Mouse (Mus musculus) central nervous system, embryonic 14 days (tissue): Measurements from ENCODE around the gene Rundc1. TPM values are rescaled to one million over a fixed set of nuclear protein-coding genes. Genes with fewer than 3 reads are reported as not detected.

ENCODE experiments used
- polyA plus RNA-seq: library from polyadenylated mRNA; depleted of rRNA; stranded (reverse); fragments of >200 nt; gene quantifications from 2 replicates; pipeline ENCODE4 v1.2.3, GENCODE M21; 2012; rRNA removed

Rundc1 gene
- polyA plus RNA-seq = 27.5 and 28.6 TPM in 2 replicates

DNA sequence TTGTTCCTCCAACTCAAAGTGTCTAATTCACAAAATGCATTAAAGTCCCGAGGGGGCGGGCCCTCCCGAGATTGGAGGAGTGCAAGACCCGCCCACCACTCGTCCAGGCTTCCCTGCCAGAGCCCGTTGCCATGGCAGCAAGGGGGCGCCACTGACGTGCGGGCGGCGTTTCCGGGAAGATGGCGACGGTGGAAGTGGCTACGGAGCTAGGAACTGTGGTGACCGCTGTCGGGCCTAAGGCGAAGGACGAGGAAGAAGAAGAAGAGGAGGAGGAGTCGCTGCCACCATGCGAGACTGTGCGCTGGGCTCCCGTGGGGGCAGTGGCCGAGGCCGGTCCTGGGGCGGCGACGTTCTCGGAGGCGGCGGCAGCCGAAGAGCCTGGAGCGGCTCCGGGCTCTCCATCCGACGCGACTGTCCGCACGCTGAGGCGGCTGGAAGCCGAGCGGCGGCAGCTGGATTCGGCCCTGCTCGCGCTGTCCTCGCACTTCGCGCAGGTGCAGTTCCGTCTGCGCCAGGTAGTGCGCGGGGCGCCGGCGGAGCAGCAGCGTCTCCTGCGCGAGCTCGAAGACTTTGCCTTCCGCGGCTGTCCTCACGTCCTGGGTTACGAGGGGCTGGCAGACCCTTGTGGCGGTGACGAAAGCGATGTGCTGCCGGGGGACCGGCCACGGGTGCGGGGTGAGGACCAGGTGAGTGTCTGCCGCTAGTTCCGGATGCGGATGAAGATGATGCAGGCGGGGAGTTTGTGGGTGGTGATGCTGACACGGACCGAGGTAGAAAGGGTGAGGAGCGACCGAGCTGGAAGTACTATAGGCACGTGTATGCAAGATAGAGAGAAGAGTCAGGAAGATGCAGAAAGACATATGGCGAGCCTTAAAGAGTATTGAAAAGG is at the start of gene Rundc1, which contains the start of gene Ptges3l:
Gene Rundc1, plus strand, starts transcription at position 161 of the 889 bp plus-strand sequence.
Gene Ptges3l, minus strand, starts transcription at position 409 of the 889 bp plus-strand sequence.

DNA sequence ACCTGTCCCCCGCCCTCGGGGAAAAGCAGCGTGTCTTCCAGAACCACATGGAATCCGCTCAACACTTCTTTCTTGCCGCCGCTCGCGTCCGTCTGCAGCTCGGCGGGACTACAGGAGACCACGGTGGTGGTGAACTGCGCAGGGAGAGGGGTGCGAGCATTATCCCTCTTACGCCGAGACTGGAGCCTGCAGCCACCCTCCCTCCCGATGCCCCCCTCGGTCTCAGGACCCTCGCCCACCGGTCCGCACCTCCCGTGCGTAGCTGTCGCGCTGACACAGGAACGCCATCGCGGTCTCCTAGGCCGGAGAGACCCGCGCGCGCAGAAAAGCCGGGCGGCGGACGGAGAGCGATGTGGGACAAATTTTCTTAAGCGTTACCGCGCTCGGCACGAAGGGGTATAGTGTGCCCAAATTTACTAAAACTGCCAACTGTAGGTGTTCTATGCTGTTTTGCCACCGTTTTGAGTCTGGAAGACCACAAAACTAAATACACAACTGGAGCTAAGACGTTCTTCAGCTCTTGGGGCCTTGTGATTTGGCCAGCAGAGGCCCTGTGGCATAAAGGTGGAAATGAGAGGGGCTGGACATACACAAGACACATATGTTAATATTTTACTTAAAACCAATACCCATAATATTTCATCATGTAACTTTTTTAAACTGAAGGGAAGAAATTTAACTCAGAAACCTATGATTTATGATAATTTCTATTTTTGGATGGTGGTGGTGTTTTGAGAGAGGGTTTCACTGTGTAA is 7.6 kb upstream of the Rundc1 start, which contains the start of gene Aarsd1:
Gene Aarsd1, minus strand, starts transcription at position 515 of the 755 bp plus-strand sequence.

DNA sequence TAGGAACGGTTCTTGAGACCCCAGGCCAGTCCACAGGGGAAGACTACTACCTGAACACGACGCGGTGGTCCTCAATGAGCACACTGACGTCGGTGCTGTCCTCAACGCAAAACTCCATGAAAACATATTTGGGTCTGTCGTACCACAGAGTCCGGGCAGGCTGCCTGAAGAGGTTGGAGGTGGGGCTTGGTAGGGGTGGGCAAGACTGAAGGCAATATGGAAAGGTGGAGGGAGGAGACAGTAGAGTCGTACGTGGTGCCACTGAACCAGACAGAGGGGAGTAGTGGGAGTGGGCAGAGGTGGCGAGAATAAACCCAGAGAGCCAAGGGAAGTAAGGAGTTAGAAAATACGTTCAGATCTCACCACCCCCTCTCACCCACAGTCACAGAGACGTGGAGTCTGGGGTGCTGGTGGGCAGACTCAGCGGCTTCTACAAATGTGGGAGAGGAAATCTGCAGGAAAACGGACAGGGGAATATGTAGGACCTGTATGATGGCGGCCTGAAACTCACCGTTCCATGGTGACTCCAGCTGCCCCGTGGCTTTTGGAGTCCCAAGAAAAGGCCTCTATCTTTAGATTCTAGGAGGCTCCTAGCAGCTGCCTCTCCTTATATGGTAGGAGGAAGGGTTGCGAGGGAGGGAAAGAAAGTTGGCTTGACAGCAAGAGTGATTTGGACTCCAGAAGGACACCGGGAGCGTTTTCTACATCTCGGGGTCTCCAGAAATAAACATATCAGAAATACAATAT is 607 bp upstream of the Rundc1 start, which contains the start of gene Gm27029:
Gene Gm27029, minus strand, starts transcription at position 692 of the 747 bp plus-strand sequence.

GRCm38 (mm10) chr11:101442127-101442693 is 17.3 kb downstream of the Rundc1 start, which contains the start of gene Rpl27:
Gene Rpl27, plus strand, starts transcription at chr11:101442298.

DNA sequence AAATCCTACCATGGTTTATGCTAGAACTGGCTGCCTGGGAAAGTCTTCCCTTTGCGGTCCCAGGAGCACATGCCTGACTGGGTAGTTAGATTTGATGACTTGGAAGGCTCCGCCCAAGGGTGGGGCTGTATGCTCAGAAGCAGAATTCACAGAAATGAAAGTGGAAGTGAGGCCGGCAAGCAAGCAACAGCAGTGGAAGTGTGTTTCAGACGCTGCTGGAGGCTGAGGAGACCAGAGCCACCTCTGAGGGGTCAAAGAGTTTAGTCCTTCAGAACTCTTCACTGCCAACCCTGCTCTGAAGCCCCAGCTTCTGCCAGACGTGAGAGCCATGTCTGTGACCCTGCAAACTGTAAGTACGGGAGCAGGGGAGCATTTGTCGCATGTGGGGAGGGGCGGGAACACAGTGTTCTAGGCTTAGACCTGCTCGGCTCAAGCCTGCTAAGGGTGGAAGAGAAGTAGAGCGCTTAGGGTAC is 23.4 kb downstream of the Rundc1 start, which contains the start of gene Ifi35:
Gene Ifi35, plus strand, starts transcription at position 134 of the 473 bp plus-strand sequence.

GRCm38 (mm10) chr11:101464211-101465100 is 39.6 kb downstream of the Rundc1 start, which contains the start of gene Rnd2:
Gene Rnd2, plus strand, starts transcription at chr11:101464999.

GRCm38 (mm10) chr11:101465869-101466551 is 41.1 kb downstream of the Rundc1 start, which contains the start of gene Vat1:
Gene Vat1, minus strand, starts transcription at chr11:101466230.

Other genes with a start within 250 kb of the Rundc1 start
- 0.16 and 0.34 TPM in 2 replicates for gene Ccr10, start 249.6 kb upstream of the Rundc1 start, polyA plus RNA-seq
- gene Ezh1, start 198.6 kb upstream of the Rundc1 start, polyA plus RNA-seq = 27.4 and 32.0 TPM in 2 replicates
- gene Ramp2, start 179.1 kb upstream of the Rundc1 start, polyA plus RNA-seq = 61.7 and 80.4 TPM in 2 replicates
- gene Vps25, start 171.4 kb upstream of the Rundc1 start, polyA plus RNA-seq = 67.6 and 69.5 TPM in 2 replicates
- gene Wnk4, start 164.5 kb upstream of the Rundc1 start, polyA plus RNA-seq = 5.1 and 10.7 TPM in 2 replicates
- gene Cntd1, start 146.1 kb upstream of the Rundc1 start, polyA plus RNA-seq = 0.93 and 1.1 TPM in 2 replicates
- 153 and 181 TPM in 2 replicates for gene Coa3, start 146.0 kb upstream of the Rundc1 start, polyA plus RNA-seq
- 116 and 133 TPM in 2 replicates for gene Becn1, start 122.8 kb upstream of the Rundc1 start, polyA plus RNA-seq
- gene Psme3, start 108.9 kb upstream of the Rundc1 start, polyA plus RNA-seq = 118 and 123 TPM in 2 replicates
- 9.5 and 10.2 TPM in 2 replicates for gene Aoc2, start 100.0 kb upstream of the Rundc1 start, polyA plus RNA-seq
- gene Aoc3, start 94.5 kb upstream of the Rundc1 start, polyA plus RNA-seq = 0.27 and 0.85 TPM in 2 replicates
- gene G6pc, start 57.5 kb upstream of the Rundc1 start, polyA plus RNA-seq = not detected in 2 replicates
- gene Aarsd1, start 7.5 kb upstream of the Rundc1 start, polyA plus RNA-seq = 55.6 and 56.6 TPM in 2 replicates
- gene Gm27029, start 289 bp upstream of the Rundc1 start, polyA plus RNA-seq = 3.9 and 4.4 TPM in 2 replicates
- gene Ptges3l, start 248 bp downstream of the Rundc1 start, polyA plus RNA-seq = 3.3 and 7.2 TPM in 2 replicates
- gene Rpl27, start 17.2 kb downstream of the Rundc1 start, polyA plus RNA-seq = 965 and 994 TPM in 2 replicates
- gene Ifi35, start 23.3 kb downstream of the Rundc1 start, polyA plus RNA-seq = 5.3 and 8.1 TPM in 2 replicates
- 141 and 209 TPM in 2 replicates for gene Rnd2, start 39.9 kb downstream of the Rundc1 start, polyA plus RNA-seq
- gene Vat1, start 41.1 kb downstream of the Rundc1 start, polyA plus RNA-seq = 147 and 149 TPM in 2 replicates
- gene Brca1, start 126.9 kb downstream of the Rundc1 start, polyA plus RNA-seq = 5.7 and 7.4 TPM in 2 replicates
- 99.6 and 115 TPM in 2 replicates for gene Nbr1, start 127.1 kb downstream of the Rundc1 start, polyA plus RNA-seq
- gene Tmem106a, start 157.2 kb downstream of the Rundc1 start, polyA plus RNA-seq = 5.3 and 5.6 TPM in 2 replicates
- gene Gm11634, start 174.2 kb downstream of the Rundc1 start, polyA plus RNA-seq = not detected in 2 replicates
- 20.6 and 22.5 TPM in 2 replicates for gene Rdm1, start 202.1 kb downstream of the Rundc1 start, polyA plus RNA-seq
- 20.9 and 41.3 TPM in 2 replicates for gene Arl4d, start 240.5 kb downstream of the Rundc1 start, polyA plus RNA-seq